Mouse (Mus musculus): ENCODE measurements at regions not wholly inside any gene's neighbourhood (a gene's known extent, or its start where the extent isn't known, plus 50 kb on each side); places are given as distances from the start of the nearest gene placed in this dataset.
"Not testable (repeated sequence)": the region's sequence is repeated elsewhere in the genome, so short reads cannot be mapped to it uniquely, and the experiment has no call there.

GRCm38 (mm10) chr16:12703818-12704590 lies 405.5 kb upstream of the Ercc4 start:
- no peaks in the 10 kb centered on the region for H3K36me3 ChIP-seq
- peaks cover 5% of the 10 kb centered on the region; the same call in 1 of the 2 replicates for H3K4me1 ChIP-seq
- peak; percentile 51; the same call in 1 of the 2 replicates for ATAC-seq (ENCODE audit: extremely low read depth, insufficient number of reproducible peaks, low FRiP score, low TSS enrichment)
- H3K4me3 ChIP-seq = no peak overlapping the region
- H3K9ac ChIP-seq = no peak overlapping the region
- 75% methylated on average over 9 of the region's 9 CpGs for WGBS
- peak overlapping the region; percentile 18; the same call in 1 of the 2 replicates for H3K4me2 ChIP-seq
- H3K9me3 ChIP-seq = no peaks in the 10 kb centered on the region
- H3K27me3 ChIP-seq (replicated peaks) = no peaks in the 10 kb centered on the region
- no peak overlapping the region for H3K27ac ChIP-seq (replicated peaks)

DNA sequence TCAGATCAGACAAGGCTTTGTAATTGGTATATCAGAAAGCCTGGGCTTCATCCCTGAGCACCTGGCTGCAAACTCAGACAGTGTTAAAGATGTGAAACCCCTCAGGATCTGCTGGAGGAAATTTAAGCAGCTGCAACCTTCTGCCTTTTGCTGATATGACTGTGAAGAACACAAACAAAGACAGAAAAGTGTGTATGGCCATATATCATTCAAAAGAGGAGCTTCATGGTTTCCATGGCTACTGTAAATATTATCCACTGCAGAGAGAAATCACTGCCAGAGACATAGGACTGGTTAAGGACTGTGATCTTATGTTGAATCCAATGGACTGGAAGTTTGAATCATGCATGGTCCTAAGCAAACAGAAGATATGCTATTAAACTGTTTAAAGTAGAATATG lies 402.6 kb upstream of the Ercc4 start:
- Histone ChIP-seq H3K4me2 (no peak overlapping the region), H3K4me3 (no peak overlapping the region), H3K9me3 (no peaks in the 10 kb centered on the region), H3K36me3 (no peaks in the 10 kb centered on the region), H3K27me3 (replicated peaks) (no peaks in the 10 kb centered on the region), H3K4me1 (peaks cover 5% of the 10 kb centered on the region; the same call in 1 of the 2 replicates), H3K27ac (replicated peaks) (no peak overlapping the region), H3K9ac (no peak overlapping the region)
- ATAC-seq (ENCODE audit: extremely low read depth, insufficient number of reproducible peaks, low FRiP score, low TSS enrichment) = no peak

- H3K27me3 ChIP-seq (replicated peaks); H3K4me2 ChIP-seq; ATAC-seq (ENCODE audit: extremely low read depth, insufficient number of reproducible peaks, low FRiP score, low TSS enrichment); H3K27ac ChIP-seq (replicated peaks); H3K4me1 ChIP-seq; H3K9me3 ChIP-seq; H3K4me3 ChIP-seq; H3K9ac ChIP-seq; H3K36me3 ChIP-seq: not testable (repeated sequence)
- WGBS = 74% methylated on average over 7 of the region's 7 CpGs
Measured at GRCm38 (mm10) chr16:12721368-12721767, 388.1 kb upstream of the Ercc4 start.

DNA sequence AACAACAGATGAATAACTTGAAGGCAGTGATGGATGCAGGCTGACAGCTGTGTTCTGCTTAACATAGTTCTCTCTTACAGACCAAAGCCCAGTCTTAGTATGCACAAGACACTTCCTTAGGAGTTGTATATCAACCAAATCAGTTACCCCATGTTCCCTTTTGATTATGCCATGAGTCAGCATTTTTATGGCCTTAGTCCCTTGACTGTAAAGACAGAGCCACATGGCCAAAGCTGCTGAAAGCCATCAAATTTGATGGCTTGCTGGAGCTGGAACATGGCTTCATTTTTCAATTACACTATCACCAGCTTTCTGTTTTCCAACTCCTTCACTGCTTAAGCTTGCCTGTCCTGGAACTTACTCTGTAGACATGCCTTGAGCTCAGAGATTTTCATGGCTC lies 383.4 kb upstream of the Ercc4 start:
- H3K27ac ChIP-seq (replicated peaks) = no peak overlapping the region
- H3K36me3 ChIP-seq = no peaks in the 10 kb centered on the region
- H3K9ac ChIP-seq = no peak overlapping the region
- no peak overlapping the region for H3K4me3 ChIP-seq
- H3K4me2 ChIP-seq = no peak overlapping the region
- ATAC-seq (ENCODE audit: extremely low read depth, insufficient number of reproducible peaks, low FRiP score, low TSS enrichment) = no peak
- no peaks in the 10 kb centered on the region for H3K4me1 ChIP-seq
- no peaks in the 10 kb centered on the region for H3K9me3 ChIP-seq
- H3K27me3 ChIP-seq (replicated peaks) = no peaks in the 10 kb centered on the region

- H3K9me3 ChIP-seq; H3K4me3 ChIP-seq; H3K9ac ChIP-seq; H3K36me3 ChIP-seq; H3K27ac ChIP-seq (replicated peaks); ATAC-seq (ENCODE audit: extremely low read depth, insufficient number of reproducible peaks, low FRiP score, low TSS enrichment); H3K27me3 ChIP-seq (replicated peaks); H3K4me1 ChIP-seq; H3K4me2 ChIP-seq: not testable (repeated sequence)
- 74% methylated on average over 2 of the region's 2 CpGs for WGBS
Measured at GRCm38 (mm10) chr16:12730167-12730730, 379.2 kb upstream of the Ercc4 start.

DNA sequence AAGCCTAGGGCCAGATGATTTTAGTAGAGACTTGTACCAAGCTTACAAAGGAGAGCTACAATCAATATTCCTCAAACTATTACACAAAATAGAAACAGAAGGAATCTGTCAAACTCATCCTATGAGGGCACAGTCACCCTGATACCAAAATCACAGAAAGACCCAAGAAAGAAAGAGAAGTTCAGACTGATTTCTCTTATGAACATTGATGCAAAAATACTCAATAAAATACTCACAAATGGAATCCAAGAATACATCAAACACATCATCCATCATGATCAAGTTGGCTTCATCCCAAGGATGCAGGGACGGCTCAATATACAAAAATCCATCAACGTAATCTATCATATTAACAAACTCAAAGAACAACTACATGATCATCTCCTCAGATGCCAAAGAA lies 377.9 kb upstream of the Ercc4 start:
- Histone ChIP-seq H3K9ac (no peak overlapping the region), H3K9me3 (peaks cover 8% of the 10 kb centered on the region; the same call in 1 of the 2 replicates), H3K27me3 (replicated peaks) (no peaks in the 10 kb centered on the region), H3K27ac (replicated peaks) (no peak overlapping the region), H3K4me1 (no peaks in the 10 kb centered on the region), H3K4me3 (no peak overlapping the region), H3K4me2 (no peak overlapping the region), H3K36me3 (no peaks in the 10 kb centered on the region)
- 70% methylated on average over 2 of the region's 2 CpGs for WGBS
- ATAC-seq (ENCODE audit: extremely low read depth, insufficient number of reproducible peaks, low FRiP score, low TSS enrichment) = no peak

GRCm38 (mm10) chr16:12742472-12742871 lies 367.0 kb upstream of the Ercc4 start:
- Histone ChIP-seq H3K36me3 (no peaks in the 10 kb centered on the region), H3K9ac (no peak overlapping the region), H3K9me3 (no peaks in the 10 kb centered on the region), H3K27me3 (replicated peaks) (no peaks in the 10 kb centered on the region), H3K27ac (replicated peaks) (no peak overlapping the region), H3K4me1 (no peaks in the 10 kb centered on the region), H3K4me3 (no peak overlapping the region), H3K4me2 (no peak overlapping the region)
- ATAC-seq (ENCODE audit: extremely low read depth, insufficient number of reproducible peaks, low FRiP score, low TSS enrichment) = no peak

- H3K4me2 ChIP-seq = no peak overlapping the region
- no peak overlapping the region for H3K4me3 ChIP-seq
- WGBS = 78% methylated on average over 3 of the region's 3 CpGs
- no peaks in the 10 kb centered on the region for H3K36me3 ChIP-seq
- no peak overlapping the region for H3K27ac ChIP-seq (replicated peaks)
- no peak for ATAC-seq (ENCODE audit: extremely low read depth, insufficient number of reproducible peaks, low FRiP score, low TSS enrichment)
- H3K4me1 ChIP-seq = no peaks in the 10 kb centered on the region
- H3K9me3 ChIP-seq = no peaks in the 10 kb centered on the region
- H3K27me3 ChIP-seq (replicated peaks) = no peaks in the 10 kb centered on the region
- no peak overlapping the region for H3K9ac ChIP-seq
Measured at GRCm38 (mm10) chr16:12753181-12753580, 356.3 kb upstream of the Ercc4 start.

GRCm38 (mm10) chr16:12754361-12754760 lies 355.1 kb upstream of the Ercc4 start:
- Histone ChIP-seq H3K4me3 (no peak overlapping the region), H3K36me3 (no peaks in the 10 kb centered on the region), H3K27me3 (replicated peaks) (no peaks in the 10 kb centered on the region), H3K27ac (replicated peaks) (no peak overlapping the region), H3K9me3 (no peaks in the 10 kb centered on the region), H3K4me1 (no peaks in the 10 kb centered on the region), H3K9ac (no peak overlapping the region), H3K4me2 (no peak overlapping the region)
- ATAC-seq (ENCODE audit: extremely low read depth, insufficient number of reproducible peaks, low FRiP score, low TSS enrichment) = no peak

DNA sequence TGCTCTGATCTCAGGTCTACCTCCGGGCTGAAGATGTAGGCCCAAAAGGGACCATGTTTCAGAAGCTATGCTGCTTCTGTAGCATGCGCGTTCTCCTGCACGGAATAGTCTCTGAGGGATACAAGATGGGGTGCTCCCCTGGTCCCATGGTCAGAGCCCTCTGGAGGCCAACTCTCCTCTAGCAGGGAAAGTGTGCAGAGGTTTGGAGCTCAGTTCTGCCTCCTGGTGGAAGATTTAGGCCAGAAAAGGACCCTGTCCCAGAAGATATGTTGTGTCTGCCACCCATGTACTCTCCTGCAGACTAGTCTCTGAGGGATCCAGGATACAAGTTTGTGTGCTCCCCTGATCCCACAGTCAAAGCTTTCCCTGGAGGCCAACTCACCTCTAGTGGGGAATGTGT lies 350.9 kb upstream of the Ercc4 start:
- H3K36me3 ChIP-seq = no peaks in the 10 kb centered on the region
- H3K9me3 ChIP-seq = no peaks in the 10 kb centered on the region
- H3K27me3 ChIP-seq (replicated peaks) = no peaks in the 10 kb centered on the region
- H3K4me1 ChIP-seq = no peaks in the 10 kb centered on the region
- H3K27ac ChIP-seq (replicated peaks) = no peak overlapping the region
- no peak overlapping the region for H3K9ac ChIP-seq
- no peak; the same call in 1 of the 2 replicates for ATAC-seq (ENCODE audit: extremely low read depth, insufficient number of reproducible peaks, low FRiP score, low TSS enrichment)
- WGBS = 80% methylated on average over 4 of the region's 4 CpGs
- H3K4me2 ChIP-seq = no peak overlapping the region
- no peak overlapping the region for H3K4me3 ChIP-seq

- no peak overlapping the region for H3K9ac ChIP-seq
Measured at GRCm38 (mm10) chr16:12764166-12764565, 345.3 kb upstream of the Ercc4 start.

GRCm38 (mm10) chr16:12764608-12765007 lies 344.9 kb upstream of the Ercc4 start:
- Histone ChIP-seq H3K9ac (no peak overlapping the region), H3K4me1 (no peaks in the 10 kb centered on the region), H3K9me3 (no peaks in the 10 kb centered on the region), H3K4me3 (no peak overlapping the region), H3K27me3 (replicated peaks) (no peaks in the 10 kb centered on the region), H3K27ac (replicated peaks) (no peak overlapping the region), H3K4me2 (no peak overlapping the region), H3K36me3 (no peaks in the 10 kb centered on the region)
- 63% methylated on average over 1 of the region's 1 CpGs for WGBS
- ATAC-seq (ENCODE audit: extremely low read depth, insufficient number of reproducible peaks, low FRiP score, low TSS enrichment) = no peak

More at GRCm38 (mm10) chr16:12764166-12764565, 345.3 kb upstream of the Ercc4 start:
- H3K36me3 ChIP-seq = no peaks in the 10 kb centered on the region
- H3K4me2 ChIP-seq = no peak overlapping the region
- WGBS = 85% methylated on average over 1 of the region's 1 CpGs
- no peak overlapping the region for H3K4me3 ChIP-seq
- H3K27ac ChIP-seq (replicated peaks) = no peak overlapping the region
- ATAC-seq (ENCODE audit: extremely low read depth, insufficient number of reproducible peaks, low FRiP score, low TSS enrichment) = no peak
- no peaks in the 10 kb centered on the region for H3K4me1 ChIP-seq
- H3K27me3 ChIP-seq (replicated peaks) = no peaks in the 10 kb centered on the region
- no peaks in the 10 kb centered on the region for H3K9me3 ChIP-seq

All from heart, embryonic 13.5 days (tissue).